Mouse (Mus musculus): ENCODE measurements at regions not wholly inside any gene's neighbourhood (a gene's known extent, or its start where the extent isn't known, plus 50 kb on each side); places are given as distances from the start of the nearest gene placed in this dataset.

- no peak for DNase-seq
Measured at GRCm38 (mm10) chr16:78247189-78247588, 54.1 kb upstream of the Cxadr start.

- DNase-seq, result no peak
Measured at GRCm38 (mm10) chr16:78242678-78243077, 58.6 kb upstream of the Cxadr start.

- DNase-seq, result no peak
Measured at GRCm38 (mm10) chr16:78240152-78240551, 61.1 kb upstream of the Cxadr start.

GRCm38 (mm10) chr16:78238052-78238701, 63.1 kb upstream of the Cxadr start:
- peak; percentile 18 for DNase-seq

GRCm38 (mm10) chr16:78237641-78238051, 63.6 kb upstream of the Cxadr start:
- no peak for DNase-seq

- DNase-seq, result no peak
Measured at GRCm38 (mm10) chr16:78236746-78237640, 64.3 kb upstream of the Cxadr start.

- no peak for DNase-seq
Measured at GRCm38 (mm10) chr16:78232205-78232604, 69.1 kb upstream of the Cxadr start.

- no peak for DNase-seq
Measured at GRCm38 (mm10) chr16:78229013-78229412, 72.3 kb upstream of the Cxadr start.

GRCm38 (mm10) chr16:78222377-78222776, 78.9 kb upstream of the Cxadr start:
- DNase-seq, result no peak

GRCm38 (mm10) chr16:78221781-78222180, 79.5 kb upstream of the Cxadr start:
- no peak for DNase-seq

GRCm38 (mm10) chr16:78217633-78218032, 83.7 kb upstream of the Cxadr start:
- DNase-seq, result peak; percentile 11

- DNase-seq, result no peak
Measured at GRCm38 (mm10) chr16:78216752-78217351, 84.4 kb upstream of the Cxadr start.

GRCm38 (mm10) chr16:78211687-78212086, 89.6 kb upstream of the Cxadr start:
- no peak for DNase-seq

- DNase-seq, result no peak
Measured at GRCm38 (mm10) chr16:78208321-78208720, 93.0 kb upstream of the Cxadr start.

- no peak for DNase-seq
Measured at GRCm38 (mm10) chr16:78204332-78204731, 97.0 kb upstream of the Cxadr start.

- DNase-seq, result no peak
Measured at GRCm38 (mm10) chr16:78200044-78200830, 101.1 kb upstream of the Cxadr start.

GRCm38 (mm10) chr16:78199252-78199651, 102.0 kb upstream of the Cxadr start:
- DNase-seq, result peak; percentile 11

GRCm38 (mm10) chr16:78198642-78199121, 102.6 kb upstream of the Cxadr start:
- peak; percentile 86 for DNase-seq

- peak; percentile 88 for DNase-seq
Measured at GRCm38 (mm10) chr16:78197252-78197896, 103.9 kb upstream of the Cxadr start.

- no peak for DNase-seq
Measured at GRCm38 (mm10) chr16:78170627-78171605, 130.4 kb upstream of the Cxadr start.

GRCm38 (mm10) chr16:78156876-78157232, 144.4 kb upstream of the Cxadr start:
- no peak for DNase-seq

Measured in thymus, postnatal 14 days (tissue).